Mouse (Mus musculus): ENCODE data around the gene Ppp1r12b.

Ppp1r12b gene

DNA sequence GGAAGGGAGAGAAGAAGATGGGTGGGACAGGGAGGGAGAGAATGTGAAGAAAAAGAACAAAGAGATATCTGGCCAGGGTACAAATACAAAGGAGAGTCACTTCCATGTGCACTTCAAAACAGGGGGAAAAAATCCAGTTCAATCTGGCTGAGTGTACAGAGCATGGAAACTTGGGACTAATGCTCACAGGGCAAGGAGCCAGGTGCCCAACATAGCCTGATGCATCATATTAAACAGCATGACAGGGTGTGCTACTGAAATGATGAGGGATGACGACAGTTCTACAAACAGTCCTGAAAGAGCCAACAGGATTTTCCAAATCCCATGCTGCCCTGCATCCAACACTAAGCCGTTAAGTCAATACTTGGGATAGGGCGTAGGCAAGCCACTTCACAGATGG lies 5.8 kb downstream of the Ppp1r12b start:
- in situ Hi-C loops (cut with MboI; ENCODE audit: unreplicated experiment in 2 of 2) = no loop called here

DNA sequence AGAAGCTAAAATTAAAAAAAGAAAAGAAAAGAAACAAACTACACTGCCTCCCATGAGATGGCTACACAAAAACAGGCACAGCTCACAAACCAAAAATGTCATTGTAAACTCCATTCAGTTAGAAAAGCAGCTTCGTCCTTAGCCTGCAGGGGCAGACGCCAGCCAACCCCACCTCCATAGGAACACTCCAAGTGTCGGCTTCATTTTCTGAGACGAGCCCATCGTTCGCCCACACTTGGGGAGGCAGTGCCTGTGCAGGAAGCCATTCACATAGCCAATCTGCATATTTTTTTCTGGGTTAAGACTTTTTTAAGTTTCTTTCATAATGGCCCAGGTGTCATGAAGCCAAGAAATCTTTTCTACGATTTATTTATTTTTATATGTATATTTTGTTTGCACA lies 8.2 kb downstream of the Ppp1r12b start:
- in situ Hi-C loops (cut with MboI; ENCODE audit: unreplicated experiment in 2 of 2) = no loop called here

DNA sequence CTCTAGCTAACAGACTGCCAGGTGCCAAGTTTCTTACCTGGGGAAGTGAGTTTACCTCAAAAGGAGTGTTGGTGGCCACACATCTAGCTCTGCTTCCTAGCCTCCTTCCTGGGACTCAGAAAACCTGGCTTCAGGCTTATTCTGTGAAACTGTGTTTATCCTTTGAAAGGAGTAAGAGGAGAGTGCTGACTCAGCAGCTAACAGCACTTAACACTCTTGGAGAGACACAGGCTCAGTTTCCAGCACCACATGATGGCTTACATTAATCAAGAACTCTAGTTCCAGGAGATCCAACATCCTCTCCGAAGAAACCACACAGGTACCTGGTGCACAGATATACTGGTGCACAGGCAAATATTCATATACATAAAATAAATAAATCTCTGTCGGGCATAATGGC lies 12.8 kb downstream of the Ppp1r12b start:
- in situ Hi-C loops (cut with MboI; ENCODE audit: unreplicated experiment in 2 of 2) = no loop called here

DNA sequence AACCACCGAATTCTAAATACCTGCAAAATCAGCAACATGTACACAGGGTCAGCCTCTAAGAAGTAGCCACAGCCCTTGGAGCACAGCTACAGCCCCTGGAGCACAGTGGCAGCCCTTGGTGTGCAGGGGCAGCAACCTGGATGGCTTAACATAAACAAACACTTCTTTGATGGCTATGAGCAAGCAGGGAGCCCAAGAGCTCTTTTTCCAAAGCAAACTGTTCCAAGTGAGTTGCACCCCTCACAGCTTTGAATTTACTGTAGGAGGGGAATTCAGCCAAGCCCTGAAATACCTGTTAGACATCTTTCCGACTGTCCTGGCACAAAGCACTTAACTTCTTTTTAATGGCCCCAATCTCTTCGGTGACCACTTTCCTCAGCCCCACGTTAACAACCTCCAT lies 14.9 kb downstream of the Ppp1r12b start:
- in situ Hi-C loops (cut with MboI; ENCODE audit: unreplicated experiment in 2 of 2) = no loop called here

DNA sequence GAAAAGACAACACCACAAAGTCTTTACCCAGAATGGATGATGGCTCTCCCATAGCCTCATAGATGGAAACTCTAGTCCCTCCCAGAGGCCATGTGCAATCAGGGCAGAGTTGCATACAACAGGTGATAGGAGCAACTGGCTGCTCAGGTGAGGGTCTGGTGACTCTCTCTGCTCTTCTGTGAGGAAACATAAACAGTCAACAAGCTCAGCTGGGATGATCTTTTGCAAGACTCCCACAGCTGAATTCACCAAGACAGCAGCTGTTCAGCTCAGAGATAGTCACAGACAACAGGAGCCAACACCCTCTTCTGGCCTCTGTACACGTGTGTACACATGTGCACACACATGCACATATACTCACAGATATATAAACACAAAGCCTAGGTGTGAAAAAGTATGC lies 17.5 kb downstream of the Ppp1r12b start:
- in situ Hi-C loops (cut with MboI; ENCODE audit: unreplicated experiment in 2 of 2) = loop anchor here in 1 of 2 experiments (10.0 kb wide), 1 partner anchor 193 kb away; no protein-coding TSS in a partner anchor

DNA sequence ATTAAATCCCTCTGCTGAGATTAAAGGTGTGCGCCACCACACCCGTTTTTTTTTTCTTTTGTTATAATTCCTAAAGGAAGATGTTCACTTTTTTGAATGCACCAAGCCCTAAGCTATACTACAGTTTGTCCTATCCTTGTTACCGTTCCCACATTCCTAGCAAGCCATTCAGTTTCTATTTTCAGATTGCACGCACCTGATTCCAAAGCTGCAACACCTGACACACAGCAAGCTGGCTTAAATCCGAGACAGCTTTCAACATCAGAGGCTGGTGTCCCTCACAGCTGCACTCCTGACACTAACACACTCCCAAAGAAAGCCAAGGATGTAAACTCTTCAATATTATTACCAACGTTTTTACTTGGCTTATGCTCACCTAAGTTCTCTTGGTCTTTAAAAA lies 19.4 kb downstream of the Ppp1r12b start:
- in situ Hi-C loops (cut with MboI; ENCODE audit: unreplicated experiment in 2 of 2) = loop anchor here in 1 of 2 experiments (10.0 kb wide), 1 partner anchor 192 kb away; no protein-coding TSS in a partner anchor

DNA sequence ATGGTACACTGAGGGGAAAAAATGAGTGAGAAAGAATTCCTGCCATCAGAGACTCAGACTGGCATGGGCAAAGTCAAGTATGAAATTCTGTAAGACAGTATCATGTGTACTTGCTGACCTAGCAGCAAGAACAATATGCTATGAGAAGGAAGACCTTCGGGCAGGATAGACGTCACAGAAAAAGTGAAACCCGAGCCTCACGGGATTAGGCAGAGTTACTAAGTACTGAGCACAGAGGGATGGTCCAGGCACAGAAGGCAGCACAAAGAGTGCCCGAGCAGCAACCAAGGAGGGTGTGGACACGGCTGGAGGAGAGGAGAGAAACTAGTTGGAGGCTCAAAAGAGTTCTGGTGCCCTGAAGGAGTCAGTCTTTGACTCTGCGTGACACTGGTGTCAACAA lies 23.3 kb downstream of the Ppp1r12b start:
- in situ Hi-C loops (cut with MboI; ENCODE audit: unreplicated experiment in 2 of 2) = loop anchor here in 1 of 2 experiments (10.0 kb wide), 1 partner anchor 188 kb away; no protein-coding TSS in a partner anchor

DNA sequence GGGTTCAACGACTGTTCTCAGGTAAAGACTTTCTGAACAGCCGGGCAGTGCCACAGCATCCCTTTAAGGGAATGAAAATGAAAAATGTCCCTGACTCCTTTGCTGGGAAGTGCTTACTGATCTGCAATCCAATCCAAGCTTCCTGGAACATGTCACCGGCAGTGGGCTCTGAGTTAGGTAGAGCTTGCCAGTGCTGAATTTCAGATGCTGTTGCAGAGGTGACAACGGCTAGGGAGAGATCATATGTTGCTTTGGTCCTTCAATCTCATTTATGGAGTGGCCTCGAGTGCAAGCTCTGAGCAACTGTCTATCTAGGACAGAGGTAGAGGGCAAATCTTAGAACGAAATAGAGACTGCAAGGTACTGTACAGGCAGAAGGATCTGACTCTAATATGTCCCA lies 36.7 kb downstream of the Ppp1r12b start:
- in situ Hi-C loops (cut with MboI; ENCODE audit: unreplicated experiment in 2 of 2) = no loop called here

DNA sequence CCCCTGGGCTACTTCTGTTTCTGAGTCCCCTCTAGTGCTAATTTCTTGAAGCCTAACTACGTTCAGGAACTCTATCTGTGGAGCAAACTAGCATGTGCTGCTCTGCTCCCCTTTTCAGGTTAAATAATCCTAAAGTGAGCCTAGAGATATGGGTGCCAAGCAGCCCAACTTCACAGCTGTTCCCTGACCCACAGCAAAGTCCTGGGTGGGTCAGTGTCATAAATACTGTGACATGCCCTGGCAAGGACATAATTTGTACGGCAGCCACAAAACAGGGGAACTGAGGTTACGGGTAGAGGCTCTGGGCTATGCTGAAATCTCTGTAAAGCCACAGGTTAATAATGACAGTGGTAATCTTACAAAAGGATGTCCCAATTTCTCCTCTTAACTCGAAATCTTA lies 40.3 kb downstream of the Ppp1r12b start:
- in situ Hi-C loops (cut with MboI; ENCODE audit: unreplicated experiment in 2 of 2) = no loop called here

DNA sequence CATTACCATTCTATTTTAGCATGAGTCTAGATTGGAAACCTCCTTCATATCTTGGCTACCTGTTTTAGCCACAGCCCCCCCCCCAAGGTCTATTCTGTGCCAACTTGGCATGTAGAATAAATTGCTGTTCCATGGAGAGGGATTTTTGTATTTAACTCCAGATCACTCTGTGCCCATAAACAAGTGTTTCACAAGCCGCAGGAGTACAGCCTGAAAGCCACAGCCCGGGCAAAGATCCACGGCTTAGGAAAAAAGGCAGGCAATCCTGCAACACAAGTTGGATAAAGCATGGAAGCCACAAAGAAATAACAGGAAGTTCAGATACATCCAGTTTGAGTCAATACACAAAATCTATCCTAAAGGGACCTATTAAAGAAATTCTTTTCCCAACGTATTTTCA lies 42.2 kb downstream of the Ppp1r12b start:
- in situ Hi-C loops (cut with MboI; ENCODE audit: unreplicated experiment in 2 of 2) = no loop called here

DNA sequence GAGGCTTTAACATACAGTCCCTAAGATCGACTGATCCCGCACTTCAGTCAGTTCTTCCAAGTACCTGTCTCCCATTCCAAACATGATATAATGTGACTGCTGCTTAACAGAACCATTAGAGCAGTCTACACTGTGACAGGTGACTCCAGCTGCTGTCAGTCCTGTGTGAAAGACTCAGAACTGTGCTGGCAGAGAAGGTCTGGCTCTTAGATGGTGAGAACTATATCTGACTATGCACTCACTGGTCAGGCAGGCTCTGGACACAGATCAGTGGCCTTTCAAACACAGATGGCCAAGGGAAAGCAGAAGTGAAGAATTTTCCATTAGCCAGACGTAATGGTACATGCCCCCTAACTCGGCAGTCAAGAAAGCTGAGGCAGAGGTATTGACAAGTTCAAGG lies 43.9 kb downstream of the Ppp1r12b start:
- in situ Hi-C loops (cut with MboI; ENCODE audit: unreplicated experiment in 2 of 2) = no loop called here

DNA sequence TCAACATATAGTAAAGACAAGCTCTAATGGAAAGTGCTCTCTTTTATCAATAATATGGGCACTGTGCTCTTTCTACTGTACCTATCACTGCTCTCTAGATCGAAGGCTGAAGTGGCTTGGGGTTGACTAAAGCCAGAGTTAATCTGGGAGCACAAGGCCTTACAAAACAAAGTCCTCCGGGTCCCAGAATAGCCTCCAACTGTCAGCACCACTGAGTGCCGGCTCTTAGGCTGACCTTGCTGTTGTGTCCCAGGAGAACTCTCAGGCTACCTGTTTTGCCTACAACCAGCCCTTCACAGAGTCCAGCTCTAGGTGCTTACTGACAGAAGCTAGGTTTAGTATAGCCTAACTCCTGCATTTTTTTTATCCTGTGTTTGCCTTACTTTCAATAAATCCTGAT lies 45.7 kb downstream of the Ppp1r12b start:
- in situ Hi-C loops (cut with MboI; ENCODE audit: unreplicated experiment in 2 of 2) = no loop called here

DNA sequence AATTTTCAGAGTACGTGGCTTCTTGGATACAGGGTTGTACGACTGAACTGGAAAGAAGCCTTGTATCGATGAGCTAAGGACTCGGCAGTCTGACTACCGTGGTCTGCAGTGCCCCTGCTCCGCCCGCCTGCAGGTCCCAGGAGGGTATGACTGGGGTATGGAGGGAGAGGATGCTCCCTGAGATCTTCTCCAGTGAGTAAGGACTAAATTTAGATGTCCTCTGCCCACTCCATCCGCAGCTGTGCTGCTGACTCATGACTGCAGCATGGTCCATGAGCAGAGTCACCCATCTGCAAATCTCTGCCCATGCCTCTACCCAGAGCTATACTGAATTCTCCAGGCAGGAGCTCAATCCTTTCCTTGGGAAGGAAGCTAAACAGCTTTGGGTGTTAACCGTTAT lies 46.3 kb downstream of the Ppp1r12b start:
- in situ Hi-C loops (cut with MboI; ENCODE audit: unreplicated experiment in 2 of 2) = no loop called here

DNA sequence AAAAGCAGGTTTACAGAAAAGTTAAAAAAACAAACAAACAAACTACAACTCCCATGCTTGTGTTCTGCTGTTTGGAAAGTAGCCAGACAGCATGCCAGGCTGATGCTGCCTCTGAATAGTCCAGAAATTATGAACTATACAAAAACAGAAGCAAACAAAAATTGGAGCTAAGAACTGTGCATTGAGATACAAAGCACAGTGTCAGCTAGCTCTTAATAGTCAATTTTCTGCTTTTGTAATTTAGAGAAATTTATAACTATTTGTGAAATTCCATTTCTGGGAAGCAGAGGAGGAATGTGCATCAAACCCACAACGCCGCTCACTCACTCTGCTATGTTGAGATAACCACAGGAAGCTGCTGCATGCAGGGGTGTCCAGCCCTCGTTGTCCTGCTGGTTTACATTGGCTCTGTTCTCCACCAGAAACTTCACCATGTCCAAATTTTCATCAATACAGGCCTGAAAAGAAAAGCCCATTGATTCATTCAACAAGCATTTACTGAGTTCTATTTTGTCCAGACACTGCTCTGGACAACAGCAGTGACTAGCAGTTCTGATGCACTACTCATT lies 53.6 kb downstream of the Ppp1r12b start:
- in situ Hi-C loops (cut with MboI; ENCODE audit: unreplicated experiment in 2 of 2) = no loop called here

DNA sequence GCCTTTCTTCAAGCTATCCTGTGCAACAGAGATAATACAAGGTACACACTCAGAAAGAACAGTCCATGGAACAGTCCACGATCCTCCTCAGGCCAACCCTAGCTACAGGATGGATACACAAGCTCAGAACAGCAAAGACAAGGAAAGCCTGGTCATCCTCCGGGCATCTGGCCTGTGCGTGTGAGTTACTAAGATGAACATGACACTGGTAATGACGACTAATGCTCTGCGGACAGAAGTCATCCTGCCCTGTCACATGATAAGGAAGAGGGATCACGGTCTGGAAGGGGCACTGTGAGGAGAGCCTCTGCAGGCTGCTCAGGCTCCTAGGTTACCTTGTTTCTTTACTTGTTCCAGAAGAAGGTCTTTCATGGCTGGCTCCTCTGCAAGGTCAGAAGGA lies 59.7 kb downstream of the Ppp1r12b start:
- in situ Hi-C loops (cut with MboI; ENCODE audit: unreplicated experiment in 2 of 2) = no loop called here

DNA sequence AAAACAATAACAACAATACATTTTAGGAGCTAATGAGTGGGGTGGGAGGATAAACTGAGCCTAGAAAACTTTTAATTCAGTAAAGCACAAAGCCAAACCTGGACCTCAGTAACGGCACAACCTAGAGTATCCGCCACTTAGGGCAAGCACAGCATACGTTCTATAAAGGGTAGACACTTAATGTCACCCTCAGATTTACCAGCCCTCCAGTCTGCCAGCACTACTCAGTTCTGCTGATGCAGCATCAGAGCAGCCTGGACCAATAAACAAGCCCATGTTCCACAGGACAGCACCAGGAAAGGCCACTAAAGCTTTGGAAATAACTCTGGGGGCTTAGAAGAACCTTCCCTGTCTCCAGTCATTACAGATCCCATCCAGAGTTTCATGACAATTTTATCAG lies 60.9 kb downstream of the Ppp1r12b start:
- in situ Hi-C loops (cut with MboI; ENCODE audit: unreplicated experiment in 2 of 2) = no loop called here

DNA sequence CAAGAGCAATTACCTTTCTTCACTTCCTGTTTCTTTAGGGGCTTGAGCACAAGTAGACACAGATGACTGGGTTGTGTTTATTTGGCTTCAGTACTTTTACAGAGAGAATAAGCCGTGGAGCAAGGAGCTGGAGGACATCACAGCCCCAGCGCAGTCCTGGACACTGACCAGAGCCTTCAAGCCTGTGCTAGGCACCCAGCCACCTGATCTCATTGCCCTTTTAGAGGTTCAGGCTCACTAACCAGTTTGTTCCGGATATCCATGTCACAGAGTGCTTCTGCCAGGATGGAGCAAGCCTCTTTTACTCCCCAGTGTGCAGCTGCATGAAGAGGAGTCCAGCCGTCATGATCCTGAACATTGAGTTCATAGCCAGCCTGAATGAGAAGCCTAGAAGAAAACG lies 63.8 kb downstream of the Ppp1r12b start:
- in situ Hi-C loops (cut with MboI; ENCODE audit: unreplicated experiment in 2 of 2) = no loop called here

DNA sequence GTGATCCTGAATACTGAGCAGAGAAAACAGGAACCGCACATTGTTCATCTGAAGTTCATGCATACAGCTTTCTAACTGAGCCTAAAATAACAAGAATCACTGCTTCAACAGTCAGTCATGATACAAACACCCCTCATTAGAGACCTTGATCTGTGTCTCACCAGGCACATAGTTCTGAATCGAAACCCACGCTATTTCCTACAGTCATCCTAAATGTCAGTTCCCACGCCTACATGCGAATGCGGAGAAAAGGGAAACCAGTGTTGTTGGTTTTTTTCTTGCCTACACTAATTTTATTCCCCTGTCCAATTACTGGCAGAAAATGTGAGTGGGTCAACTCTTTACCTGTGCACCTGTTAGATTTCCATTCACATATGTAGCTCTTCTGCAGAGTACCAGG lies 66.1 kb downstream of the Ppp1r12b start:
- in situ Hi-C loops (cut with MboI; ENCODE audit: unreplicated experiment in 2 of 2) = no loop called here

DNA sequence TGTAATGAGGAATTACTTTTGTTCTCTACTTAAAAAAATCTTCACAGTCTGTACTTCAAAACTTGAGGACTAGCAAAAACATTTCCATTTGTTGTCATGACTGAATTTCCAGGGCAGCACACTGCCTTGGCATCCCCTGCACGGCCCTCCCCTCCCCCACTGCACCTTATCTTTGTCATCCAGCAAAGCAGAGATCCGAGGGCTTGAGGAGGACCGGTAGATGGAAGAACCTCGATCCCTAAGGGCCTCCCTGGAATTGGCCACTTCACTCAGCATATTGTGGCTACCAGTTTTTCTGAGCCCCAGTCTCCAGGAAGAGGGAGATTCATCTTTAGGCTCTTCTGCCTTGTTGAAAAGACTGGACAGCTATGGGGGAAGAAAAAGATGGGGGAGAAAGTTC lies 79.9 kb downstream of the Ppp1r12b start:
- in situ Hi-C loops (cut with MboI; ENCODE audit: unreplicated experiment in 2 of 2) = no loop called here

DNA sequence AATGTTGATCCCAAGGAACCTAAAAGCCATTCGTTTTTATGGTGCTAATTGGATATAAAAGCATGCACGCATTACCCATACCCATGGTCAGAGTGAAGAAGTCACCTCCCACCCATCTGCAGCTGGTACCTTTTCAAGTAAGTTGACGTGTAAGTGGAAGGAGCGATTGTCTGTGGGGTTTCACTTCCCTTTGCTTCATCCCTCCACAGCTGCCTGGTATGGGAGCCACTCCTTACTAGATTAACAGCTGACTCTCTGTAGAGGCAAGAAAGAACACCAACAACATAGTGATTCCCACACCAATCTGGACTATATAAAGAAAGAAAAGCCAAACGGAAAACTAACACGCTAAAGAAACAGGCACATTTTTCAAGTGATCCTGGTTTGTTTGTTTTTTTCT lies 83.1 kb downstream of the Ppp1r12b start:
- in situ Hi-C loops (cut with MboI; ENCODE audit: unreplicated experiment in 2 of 2) = loop anchor here in 1 of 2 experiments (25.0 kb wide), 2 partner anchors 240 to 510 kb away; partner anchors contain the start of genes Lgr6 and Tmem183a

DNA sequence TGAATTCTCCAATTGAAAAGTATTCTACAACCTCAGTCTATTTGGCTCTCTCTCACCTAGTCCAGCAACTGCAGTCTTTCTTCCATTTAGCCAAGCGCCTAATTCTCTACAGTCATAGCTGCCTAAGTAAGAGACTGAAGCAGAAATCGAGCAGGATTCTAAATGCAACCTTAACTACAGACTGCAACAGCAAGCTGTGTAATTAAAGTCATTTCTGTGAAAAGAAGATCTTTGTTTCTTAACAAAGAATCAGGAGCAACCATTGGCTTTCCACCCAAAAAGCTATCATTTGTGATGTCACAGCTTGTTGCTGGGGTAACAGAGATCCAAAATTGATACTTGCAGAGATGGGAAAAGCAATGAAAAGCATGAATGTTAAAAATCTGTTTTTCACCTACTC lies 89.3 kb downstream of the Ppp1r12b start:
- in situ Hi-C loops (cut with MboI; ENCODE audit: unreplicated experiment in 2 of 2) = loop anchor here (5.0 to 25.0 kb wide), 7 partner anchors 96 to 504 kb away; partner anchors contain the start of genes Lgr6 (in 2 of the 2), Tmem183a (in 2 of the 2), Ube2t (in 2 of the 2) and Ptpn7 (in 1 of the 2)

DNA sequence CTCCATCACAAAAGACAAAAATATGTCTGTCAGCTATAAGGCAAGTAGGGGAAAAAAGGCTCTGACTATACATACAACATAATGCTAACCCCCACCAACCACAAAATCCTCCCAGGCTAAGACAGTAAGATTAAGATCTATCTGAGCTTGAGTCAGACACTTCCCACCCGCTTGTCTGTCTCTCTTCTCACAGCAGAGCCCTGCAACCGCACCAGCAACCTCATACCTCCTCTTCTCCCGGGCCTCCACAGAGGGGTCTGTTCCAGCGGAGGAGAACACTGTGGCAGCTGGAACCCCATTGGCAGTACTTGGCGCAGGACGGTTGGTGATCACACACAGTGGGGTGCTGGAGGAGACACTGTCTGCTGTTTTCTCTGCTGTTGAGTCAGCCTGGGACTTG lies 90.2 kb downstream of the Ppp1r12b start:
- in situ Hi-C loops (cut with MboI; ENCODE audit: unreplicated experiment in 2 of 2) = loop anchor here (5.0 to 25.0 kb wide), 7 partner anchors 97 to 503 kb away; partner anchors contain the start of genes Lgr6 (in 2 of the 2), Tmem183a (in 2 of the 2), Ube2t (in 2 of the 2) and Ptpn7 (in 1 of the 2)

Measured in v-Abl transformed pro-B cells (cell line).